Mouse (Mus musculus) thymus, postnatal 0 days (tissue): Measurements from ENCODE around the gene Acsm2. TPM values are rescaled to one million over a fixed set of nuclear protein-coding genes. Genes with fewer than 3 reads are reported as not detected.

Experiments
- DNase-seq: peaks from one replicate; pipeline ENCODE4 v3.0.0-alpha.2; 2015; ENCODE audit warnings: low spot score
- polyA plus RNA-seq: library from polyadenylated mRNA; unstranded; fragments of >200 nt; fragmentation: Nextera tagmentation; extraction: Ambion mirVana; gene quantifications from 2 replicates; pipeline ENCODE4 v1.2.1, GENCODE M21; 2015

Acsm2 gene
- polyA plus RNA-seq = not detected in 2 replicates

GRCm38 (mm10) chr7:119554040-119554439 lies at the start of gene Acsm2:
Acsm2 (plus strand) TSS chr7:119554340.
- DNase-seq = no peak

GRCm38 (mm10) chr7:119511143-119511542 lies 43.0 kb upstream of the Acsm2 start:
- no peak for DNase-seq

- no peak for DNase-seq
These were observed 41.1 kb upstream of the Acsm2 start for GRCm38 (mm10) chr7:119513056-119513455.

GRCm38 (mm10) chr7:119515492-119516271 lies 38.5 kb upstream of the Acsm2 start:
- DNase-seq = peak; percentile 9

GRCm38 (mm10) chr7:119516272-119516558 lies 37.9 kb upstream of the Acsm2 start:
- no peak for DNase-seq

- DNase-seq = no peak
These were observed 35.0 kb upstream of the Acsm2 start, which contains the start of gene Acsm5 for GRCm38 (mm10) chr7:119519163-119519562. Acsm5 (plus strand) TSS chr7:119519463.

GRCm38 (mm10) chr7:119519654-119520053 lies 34.5 kb upstream of the Acsm2 start:
- DNase-seq = peak; percentile 19

GRCm38 (mm10) chr7:119521816-119522215 lies 32.3 kb upstream of the Acsm2 start:
- DNase-seq = no peak

- DNase-seq = no peak
These were observed 31.8 kb upstream of the Acsm2 start for GRCm38 (mm10) chr7:119522385-119522784.

- no peak for DNase-seq
These were observed 30.8 kb upstream of the Acsm2 start, which contains the start of gene Pdilt for GRCm38 (mm10) chr7:119523389-119523788. Pdilt (minus strand) TSS chr7:119523489.

GRCm38 (mm10) chr7:119525881-119526281 lies 28.3 kb upstream of the Acsm2 start:
- DNase-seq = no peak

- DNase-seq = no peak
These were observed 27.7 kb upstream of the Acsm2 start for GRCm38 (mm10) chr7:119526486-119526885.

- DNase-seq = no peak
These were observed 27.0 kb upstream of the Acsm2 start for GRCm38 (mm10) chr7:119527135-119527534.

GRCm38 (mm10) chr7:119527548-119527947 lies 26.6 kb upstream of the Acsm2 start:
- no peak for DNase-seq

GRCm38 (mm10) chr7:119528617-119529016 lies 25.5 kb upstream of the Acsm2 start:
- DNase-seq = no peak

- DNase-seq = no peak
These were observed 21.2 kb upstream of the Acsm2 start for GRCm38 (mm10) chr7:119532924-119533323.

GRCm38 (mm10) chr7:119534389-119534788 lies 19.8 kb upstream of the Acsm2 start:
- no peak for DNase-seq

- no peak for DNase-seq
These were observed 11.7 kb upstream of the Acsm2 start for GRCm38 (mm10) chr7:119542445-119542844.

- DNase-seq = no peak
These were observed 8.6 kb upstream of the Acsm2 start for GRCm38 (mm10) chr7:119545572-119545971.

GRCm38 (mm10) chr7:119550471-119551222 lies 3.5 kb upstream of the Acsm2 start:
- DNase-seq = no peak

- DNase-seq = no peak
These were observed 5.8 kb downstream of the Acsm2 start for GRCm38 (mm10) chr7:119559789-119560451.

- no peak for DNase-seq
These were observed 6.3 kb downstream of the Acsm2 start for GRCm38 (mm10) chr7:119560452-119560835.
